Mouse (Mus musculus): ENCODE measurements around the gene Bpifa5.
"Not testable (repeated sequence)": the region's sequence is repeated elsewhere in the genome, so short reads cannot be mapped to it uniquely, and the experiment has no call there.

Bpifa5 gene

DNA sequence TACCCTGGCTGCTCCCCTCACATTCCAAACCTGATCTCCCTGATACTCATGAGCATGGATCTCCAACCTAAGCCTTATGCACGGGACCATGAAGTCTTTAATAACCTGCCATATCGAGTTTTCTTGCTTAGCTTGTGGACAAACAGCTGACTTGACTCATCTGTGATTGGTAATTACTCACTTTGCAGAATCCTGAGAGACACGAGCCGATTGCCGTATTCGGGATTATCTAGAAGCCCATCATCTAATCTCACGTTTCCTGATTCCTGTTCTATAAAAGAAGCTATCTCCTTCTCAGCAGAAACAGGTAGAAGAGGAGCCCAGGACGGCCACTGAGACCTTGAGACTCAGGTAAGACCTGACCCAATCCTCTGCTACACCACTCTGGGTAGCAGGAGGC is at the start of gene Bpifa5:
Bpifa5 (plus strand) TSS at position 301 of the 400 bp plus-strand sequence.
- DNase-seq (ENCODE audit: low spot score in 2 of 2): no peak

DNA sequence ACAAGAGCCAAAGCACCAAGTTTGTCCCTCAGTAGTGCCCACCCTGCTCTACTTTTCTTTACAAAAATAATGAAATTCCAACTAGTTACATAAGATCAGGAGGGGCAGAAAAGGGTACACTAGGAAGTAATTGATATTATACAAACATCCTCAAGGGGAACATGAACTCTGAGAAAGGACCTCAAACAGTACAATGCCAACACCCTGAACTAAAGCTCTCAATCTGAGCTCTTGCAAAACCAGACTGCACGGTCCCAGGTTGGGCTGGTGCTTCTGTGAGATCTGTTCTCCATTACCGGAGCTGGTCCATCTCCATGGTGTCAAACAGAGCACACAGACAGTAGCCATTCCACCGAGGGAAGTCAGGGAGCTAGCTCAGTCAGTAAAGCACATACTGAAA is 45.0 kb upstream of the Bpifa5 start:
- no peak for DNase-seq (ENCODE audit: low spot score in 2 of 2)

DNA sequence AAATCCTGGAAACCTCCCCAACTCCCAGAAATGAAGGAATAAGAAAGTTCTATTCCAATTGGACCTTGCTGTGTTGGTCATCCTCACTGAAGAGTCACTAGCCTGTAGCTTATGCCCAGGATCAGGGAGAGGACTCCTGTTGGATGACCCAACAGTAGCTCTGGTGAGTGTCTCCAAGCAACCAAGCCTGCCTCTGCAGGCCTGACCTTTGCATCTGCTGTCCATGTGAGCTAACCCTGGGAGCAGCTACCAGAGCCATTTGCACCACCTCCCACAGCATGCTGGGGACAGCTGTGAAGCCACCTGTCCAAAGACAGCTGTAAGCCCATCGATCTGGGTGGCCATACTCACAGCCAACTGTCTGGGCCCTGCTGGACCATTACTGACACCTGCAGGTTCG is 32.3 kb upstream of the Bpifa5 start, which contains the start of gene Bpifa3:
Bpifa3 (plus strand) TSS at position 217 of the 400 bp plus-strand sequence.
- DNase-seq (ENCODE audit: low spot score in 2 of 2): no peak

DNA sequence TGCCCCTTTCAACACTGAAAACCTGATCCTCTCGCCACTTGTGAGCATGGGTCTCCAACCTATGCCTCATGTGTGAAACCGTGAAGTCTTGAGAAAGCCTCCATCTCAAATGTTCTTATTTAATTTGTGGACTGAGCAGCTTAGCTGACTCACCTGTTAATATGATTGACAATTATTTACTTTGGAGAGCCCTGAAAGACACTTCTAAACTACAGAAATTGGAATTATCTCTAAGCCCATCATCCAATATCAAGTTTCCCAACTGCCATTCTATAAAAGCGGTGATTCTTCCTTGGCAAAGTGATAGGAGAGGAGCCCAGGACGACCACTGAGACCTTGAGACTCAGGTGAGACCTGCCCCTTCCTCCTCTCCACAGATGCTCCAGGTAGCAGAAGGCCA is 19.8 kb upstream of the Bpifa5 start, which contains the start of gene Bpifa1:
Bpifa1 (plus strand) TSS at position 301 of the 400 bp plus-strand sequence.
- DNase-seq (ENCODE audit: low spot score in 2 of 2): no peak

DNA sequence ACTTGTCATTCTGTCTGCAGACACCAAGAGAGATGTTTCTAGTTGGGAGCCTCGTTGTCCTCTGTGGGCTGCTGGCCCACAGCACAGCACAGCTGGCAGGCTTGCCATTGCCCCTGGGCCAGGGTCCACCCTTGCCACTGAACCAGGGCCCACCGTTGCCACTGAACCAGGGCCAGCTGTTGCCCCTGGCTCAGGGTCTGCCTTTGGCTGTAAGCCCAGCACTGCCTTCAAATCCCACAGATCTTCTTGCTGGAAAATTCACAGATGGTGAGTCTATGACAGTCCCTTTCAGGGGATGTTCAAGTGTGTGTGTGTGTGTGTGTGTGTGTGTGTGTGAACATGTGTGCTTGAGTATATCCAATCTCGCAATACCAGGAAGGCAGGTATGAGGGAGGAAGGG is 18.7 kb upstream of the Bpifa5 start:
- no peak for DNase-seq (ENCODE audit: low spot score in 2 of 2)

DNA sequence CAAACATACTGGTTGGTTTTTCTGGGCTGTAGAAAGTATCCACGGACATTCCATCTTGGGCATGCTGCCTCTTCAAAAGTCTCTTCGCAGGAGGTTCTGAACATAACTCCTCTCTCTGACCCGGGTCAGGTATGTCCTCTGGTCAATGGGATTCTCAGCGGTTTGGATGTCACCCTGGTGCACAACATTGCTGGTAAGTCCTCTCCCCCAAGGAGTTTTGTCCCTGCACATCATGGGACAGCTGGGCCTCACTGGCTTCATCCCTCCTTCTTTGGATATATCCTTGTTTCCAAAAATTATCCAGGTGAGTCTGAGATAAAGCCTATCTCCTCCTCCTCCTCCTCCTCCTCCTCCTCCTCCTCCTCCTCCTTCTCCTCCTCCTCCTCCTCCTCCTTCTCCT is 14.9 kb upstream of the Bpifa5 start:
- no peak for DNase-seq (ENCODE audit: low spot score in 2 of 2)

DNA sequence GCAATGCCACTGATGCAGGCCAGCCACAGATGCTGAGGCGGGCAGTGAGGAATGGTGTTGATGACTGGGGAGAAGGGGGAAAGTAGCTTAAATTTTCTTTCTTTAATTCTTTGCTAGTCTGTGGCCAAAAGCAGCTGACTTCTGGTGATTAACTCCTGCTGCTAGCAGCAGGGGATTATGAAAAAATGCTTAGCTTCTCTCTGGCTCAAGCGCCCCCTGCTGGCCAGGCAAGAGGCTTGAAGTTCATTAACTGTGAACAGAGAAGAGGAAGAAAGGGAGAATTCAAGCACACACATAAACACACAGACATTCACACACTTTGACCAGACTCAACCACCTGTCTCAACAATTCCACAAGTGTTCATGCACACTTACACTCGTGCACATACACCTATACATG is 4.0 kb upstream of the Bpifa5 start:
- DNase-seq (ENCODE audit: low spot score in 2 of 2): no peak

DNA sequence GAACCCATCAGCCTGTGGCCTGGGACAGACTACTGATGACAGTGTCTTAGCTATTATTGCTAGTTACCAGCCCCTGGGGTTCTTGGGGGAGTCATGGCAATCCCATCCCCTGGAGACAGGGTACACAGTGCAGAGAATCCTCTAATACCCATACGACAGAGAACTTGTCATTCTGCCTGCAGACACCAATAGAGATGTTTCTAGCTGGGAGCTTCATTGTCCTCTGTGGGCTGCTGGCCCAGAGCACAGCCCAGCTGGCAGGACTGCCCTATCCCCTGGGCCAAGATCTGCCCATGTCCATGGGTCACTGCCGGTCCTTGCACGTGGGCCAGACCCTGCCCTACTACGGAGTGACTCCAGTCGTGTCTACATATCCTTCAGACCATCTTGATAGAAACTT is 899 bp downstream of the Bpifa5 start:
- no peak for DNase-seq (ENCODE audit: low spot score in 2 of 2)

DNA sequence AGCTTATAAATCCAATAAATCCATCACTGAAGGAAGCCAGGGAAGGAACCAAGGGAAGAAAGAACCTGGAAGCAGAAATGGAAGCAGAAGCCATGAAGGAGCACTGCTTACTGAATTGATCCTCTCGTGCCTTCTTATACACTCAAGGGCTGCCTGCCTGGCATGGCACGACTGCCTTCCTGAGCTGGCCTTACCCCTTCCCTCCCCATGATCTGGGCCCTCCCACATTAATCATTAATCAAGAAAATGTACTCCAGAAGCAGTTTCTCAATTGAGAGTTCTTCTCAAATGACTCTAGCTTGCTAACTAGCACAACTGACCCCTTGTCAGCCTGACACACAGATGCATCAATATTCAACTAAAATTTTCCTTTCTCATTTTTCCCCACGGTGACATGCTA is 6.8 kb downstream of the Bpifa5 start:
- DNase-seq (ENCODE audit: low spot score in 2 of 2): no peak

DNA sequence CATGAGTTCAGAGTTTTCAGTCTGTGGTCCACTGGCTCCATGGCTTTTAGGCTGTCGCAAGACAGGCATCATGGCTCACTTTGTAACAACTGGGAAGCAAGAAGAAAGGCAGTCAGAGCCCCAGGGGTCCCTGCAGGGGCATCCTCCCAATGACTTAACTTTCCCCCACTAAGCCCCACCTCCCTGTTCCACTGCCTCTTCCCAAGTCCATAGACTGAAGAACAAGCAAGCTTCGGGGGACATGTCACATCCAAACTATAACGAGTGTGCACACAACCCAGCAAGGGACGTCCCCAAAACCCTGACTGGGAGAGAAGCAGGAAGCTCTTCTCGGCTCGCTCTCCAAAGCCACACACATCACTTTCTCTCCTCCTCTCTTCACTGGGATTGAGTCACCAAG is 9.2 kb downstream of the Bpifa5 start:
- DNase-seq (ENCODE audit: low spot score in 2 of 2): no peak

DNA sequence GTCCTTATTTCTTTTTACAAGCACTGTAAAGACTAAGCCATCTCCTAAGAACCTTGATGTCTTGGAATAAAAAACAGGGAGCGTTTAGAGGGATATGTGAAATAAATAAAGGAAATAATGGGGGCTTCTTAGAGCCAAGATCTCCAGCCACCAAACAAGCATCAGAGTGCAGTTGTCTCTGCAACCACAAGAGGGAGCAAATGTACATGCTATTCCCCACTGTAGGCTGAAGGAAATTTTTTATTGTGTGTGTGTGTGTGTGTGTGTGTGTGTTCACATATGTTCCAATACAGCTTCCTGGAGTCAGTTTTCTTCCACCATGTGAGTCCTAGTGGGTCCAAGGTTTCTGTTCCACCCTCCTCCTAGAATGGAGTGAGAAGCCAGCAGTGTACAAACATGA is 10.9 kb downstream of the Bpifa5 start:
- DNase-seq (ENCODE audit: low spot score in 2 of 2): peak in 1 of 2 experiments; percentile 12

DNA sequence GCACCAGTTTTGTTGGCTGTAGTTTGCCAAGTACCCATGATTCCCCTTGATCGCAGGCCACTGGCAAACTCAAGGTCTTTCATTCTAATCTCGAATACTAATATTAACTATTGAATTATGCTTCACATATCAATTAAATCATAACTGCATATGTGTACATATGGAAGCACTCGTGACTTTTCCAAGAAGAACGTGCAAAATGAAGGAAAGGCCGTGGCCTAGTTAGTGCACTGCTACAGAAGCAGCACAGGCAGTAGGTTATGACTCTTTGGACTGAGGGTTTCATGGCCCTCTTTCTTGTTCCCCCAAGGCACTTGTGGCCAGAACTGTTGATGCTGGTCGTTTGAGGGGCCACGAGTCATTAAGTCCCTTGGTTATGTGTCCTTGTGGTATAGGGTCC is 19.5 kb downstream of the Bpifa5 start:
- not testable (repeated sequence) for DNase-seq (ENCODE audit: low spot score in 2 of 2)

DNA sequence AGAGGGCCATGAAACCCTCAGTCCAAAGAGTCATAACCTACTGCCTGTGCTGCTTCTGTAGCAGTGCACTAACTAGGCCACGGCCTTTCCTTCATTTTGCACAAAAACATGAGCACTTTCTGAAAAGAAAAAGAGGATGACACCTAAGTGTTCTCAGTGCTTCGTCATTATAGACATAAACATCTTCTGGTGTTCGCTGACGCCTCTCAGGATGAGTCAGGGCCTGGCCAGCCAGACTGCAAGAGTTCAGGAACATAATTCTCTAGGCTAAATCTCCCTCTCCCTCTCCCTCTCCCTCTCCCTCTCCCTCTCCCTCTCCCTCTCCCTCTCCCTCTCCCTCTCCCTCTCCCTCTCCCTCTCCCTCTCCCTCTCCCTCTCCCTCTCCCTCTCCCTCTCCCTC is 20.7 kb downstream of the Bpifa5 start:
- DNase-seq (ENCODE audit: low spot score in 2 of 2): not testable (repeated sequence)

DNA sequence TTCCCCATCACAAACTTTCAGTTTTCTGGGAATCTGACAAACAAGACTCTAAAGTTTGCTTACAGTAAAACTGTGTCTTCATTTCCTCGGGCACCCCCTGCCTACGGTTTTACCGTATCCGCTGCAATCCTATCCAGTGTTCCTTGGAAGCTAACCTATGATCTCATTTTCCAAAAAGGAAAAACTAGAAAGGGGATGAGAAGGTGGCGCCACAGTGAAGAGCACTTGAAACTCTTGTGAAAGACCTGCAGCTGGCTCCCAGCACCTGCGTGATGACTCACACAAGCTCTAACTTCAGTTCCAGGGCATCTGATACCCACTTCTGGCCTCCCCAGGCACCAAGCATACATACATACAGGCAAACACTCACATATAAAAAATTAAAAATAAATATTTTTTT is 22.9 kb downstream of the Bpifa5 start:
- DNase-seq (ENCODE audit: low spot score in 2 of 2): no peak

DNA sequence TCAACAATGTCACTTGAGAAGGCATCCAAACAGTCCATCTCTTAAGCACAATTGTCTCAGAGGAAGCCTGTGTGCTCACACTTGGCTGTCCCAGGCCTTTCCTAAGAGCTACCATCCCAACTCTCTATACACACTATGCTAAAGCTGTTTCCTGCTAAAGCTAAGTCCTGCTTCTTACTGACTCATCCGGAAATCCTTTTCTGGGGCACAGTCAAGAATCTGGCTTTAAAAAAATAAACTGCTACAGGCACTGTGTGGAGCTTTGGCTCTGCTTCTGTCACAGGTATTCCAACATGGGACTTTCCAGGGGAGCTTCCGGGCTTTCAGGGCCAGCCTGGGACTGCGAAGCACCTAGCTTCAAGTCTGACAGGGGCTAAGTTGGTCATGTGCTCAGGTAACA is 23.3 kb downstream of the Bpifa5 start:
- no peak for DNase-seq (ENCODE audit: low spot score in 2 of 2)

DNA sequence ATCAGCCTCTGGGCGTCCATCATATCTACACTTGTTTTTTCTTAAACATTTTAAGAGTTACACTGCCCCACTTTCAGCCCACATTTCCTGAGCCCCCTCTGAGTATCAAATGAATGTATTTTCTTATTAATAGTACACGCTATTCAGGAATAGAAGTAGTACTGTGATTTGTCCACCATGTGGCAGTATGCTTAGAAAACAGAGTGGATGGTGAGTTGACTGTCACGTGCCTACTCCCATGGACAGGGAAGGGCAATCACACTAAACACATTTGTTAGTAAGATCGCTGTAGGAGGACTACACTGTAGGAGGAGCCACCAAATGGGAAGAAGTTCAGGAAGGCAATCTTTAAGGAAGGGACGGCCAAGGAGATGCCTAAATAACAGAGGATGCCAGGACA is 25.1 kb downstream of the Bpifa5 start:
- no peak for DNase-seq (ENCODE audit: low spot score in 2 of 2)

DNA sequence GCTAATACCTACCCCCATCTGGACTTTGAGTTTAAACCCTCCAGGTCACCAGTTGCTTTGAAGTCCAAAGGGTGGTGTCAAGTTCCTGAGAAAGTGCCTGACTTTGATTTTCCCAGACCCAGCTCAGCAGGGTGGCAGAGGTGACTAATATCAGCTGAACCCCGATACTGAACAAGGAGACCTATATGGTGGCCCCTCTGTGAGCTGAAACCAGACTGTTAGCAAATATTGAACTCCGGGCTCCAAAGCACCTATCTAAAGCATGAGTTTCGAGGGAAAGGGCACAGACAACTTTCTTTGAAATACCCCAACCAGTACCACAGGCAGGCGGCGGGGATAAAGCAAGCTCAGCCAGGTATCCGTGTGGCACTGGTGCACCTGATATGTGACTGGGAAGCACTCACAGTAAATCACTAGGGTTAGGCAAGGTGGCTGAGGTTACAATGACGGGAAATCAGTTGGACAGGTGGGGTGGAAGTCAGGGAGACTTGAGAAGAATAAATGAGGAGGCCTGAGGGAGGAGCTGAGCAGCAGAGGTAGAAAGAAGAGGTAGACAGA is 27.5 kb downstream of the Bpifa5 start:
- no peak for DNase-seq (ENCODE audit: low spot score in 2 of 2)

DNA sequence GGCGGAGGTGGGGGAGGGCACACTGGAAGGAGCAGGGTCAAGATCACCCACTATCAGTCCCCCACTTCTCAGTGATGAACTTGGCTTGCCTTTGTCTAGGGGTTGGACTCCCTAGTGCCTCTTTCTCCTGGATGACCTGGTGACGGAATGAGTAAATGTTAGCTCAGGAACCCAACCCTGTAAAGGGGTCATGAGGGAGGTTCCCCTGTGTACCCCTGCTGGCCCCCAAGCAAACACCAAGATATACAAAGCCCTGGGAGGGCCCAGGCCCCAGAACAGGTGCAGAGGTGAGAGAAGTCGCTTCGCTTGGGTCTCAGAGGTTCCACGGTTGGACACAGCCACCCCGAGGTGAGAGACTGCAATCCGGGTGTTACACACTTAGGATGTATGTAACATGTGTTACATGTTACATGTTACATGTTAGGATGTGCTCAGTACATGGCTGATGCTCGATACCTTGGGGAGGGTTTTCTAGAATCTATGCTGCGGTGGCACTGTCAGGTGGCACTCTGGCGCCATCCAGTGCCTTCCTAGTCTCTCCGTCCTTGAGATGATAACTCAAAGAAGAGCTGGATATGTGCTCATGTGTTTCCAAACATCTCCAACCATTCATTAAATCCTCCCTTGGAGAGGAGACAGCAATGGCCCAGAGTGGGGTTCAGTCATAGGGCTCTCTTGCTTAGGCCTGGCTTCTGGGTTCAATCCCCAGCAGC is 28.3 kb downstream of the Bpifa5 start, which contains the start of gene Bpifb1:
Bpifb1 (plus strand) TSS at position 273 of the 713 bp plus-strand sequence.
- DNase-seq (ENCODE audit: low spot score in 2 of 2): no peak

DNA sequence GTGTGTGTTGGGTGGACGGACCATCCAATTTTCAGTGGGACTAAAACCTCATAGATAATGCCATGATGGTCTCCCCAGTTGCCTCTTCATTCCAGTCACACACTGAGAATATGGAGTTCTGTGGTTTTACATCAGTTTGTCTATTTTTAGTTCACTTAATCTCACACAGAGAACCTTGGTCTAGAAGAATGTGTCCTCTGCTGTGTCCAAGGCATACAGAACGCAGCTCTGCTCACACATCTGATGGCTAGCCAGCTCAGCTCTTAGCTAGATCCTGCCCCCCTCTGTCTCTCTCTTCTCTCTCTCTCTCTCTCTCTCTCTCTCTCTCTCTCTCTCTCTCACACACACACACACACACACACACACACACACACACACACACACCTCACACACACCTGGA is 29.7 kb downstream of the Bpifa5 start:
- peak in 1 of 2 experiments; percentile 11 for DNase-seq (ENCODE audit: low spot score in 2 of 2)

DNA sequence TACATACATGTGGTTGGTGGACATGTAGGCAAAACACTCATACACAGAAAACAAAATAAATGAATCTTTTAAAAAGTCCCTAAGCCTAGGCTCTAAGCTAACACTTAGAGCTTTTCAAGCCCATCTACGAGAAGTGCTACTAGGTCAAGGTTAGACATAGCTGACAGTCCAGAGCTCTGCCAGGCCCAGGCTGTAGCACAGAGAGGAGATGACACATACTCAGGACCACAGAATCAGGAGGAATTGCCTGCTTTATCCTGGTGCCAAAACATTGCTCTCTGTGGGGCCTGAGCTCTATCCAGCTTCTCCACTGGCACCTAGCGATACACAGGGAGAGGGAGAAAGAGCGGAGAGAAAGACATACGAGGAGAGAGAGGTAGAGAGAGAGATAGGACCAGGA is 30.7 kb downstream of the Bpifa5 start:
- no peak for DNase-seq (ENCODE audit: low spot score in 2 of 2)

DNA sequence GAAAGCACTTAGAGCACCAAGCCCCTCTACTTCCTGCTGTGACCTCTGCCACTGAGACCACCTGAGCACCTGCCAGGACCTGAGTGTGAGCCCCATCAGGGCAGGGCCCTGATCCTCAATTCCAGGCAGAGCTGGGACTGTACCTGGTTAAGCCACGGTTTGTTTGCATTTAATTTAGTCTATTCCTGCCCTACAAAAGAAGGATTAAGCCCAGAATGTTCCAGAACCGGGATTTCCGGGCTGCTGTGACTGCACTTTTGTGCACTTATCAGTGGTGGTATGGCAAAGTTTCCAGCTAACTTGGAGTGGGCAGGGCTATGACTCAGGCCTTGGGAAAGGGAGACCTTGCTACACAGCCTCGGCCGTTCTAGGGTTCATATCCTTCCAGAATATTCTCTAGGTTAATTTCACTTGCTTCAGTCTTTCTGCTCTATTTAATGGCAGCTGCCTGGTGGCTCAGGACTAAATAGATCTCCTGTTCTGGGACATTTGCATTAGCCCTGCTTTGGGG is 31.6 kb downstream of the Bpifa5 start:
- no peak for DNase-seq (ENCODE audit: low spot score in 2 of 2)

DNA sequence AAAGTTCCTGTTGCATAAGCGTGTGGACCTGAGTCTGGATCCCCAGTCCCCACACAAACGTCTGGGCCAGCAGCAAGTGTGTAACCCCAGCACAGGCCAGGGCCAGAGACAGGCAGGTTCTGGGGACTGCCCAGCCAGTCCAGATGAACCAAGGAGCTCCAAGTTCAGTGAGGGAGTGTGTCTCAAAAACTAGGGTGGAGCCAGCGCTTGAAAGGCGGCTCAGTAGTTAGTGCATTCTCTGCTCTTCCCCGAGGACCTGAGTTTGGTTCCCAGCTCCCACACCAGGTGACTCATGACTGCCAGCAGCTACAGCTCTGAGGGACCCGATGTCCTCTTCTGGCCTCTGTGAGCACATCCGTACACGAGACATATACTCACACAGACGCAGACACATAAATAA is 34.6 kb downstream of the Bpifa5 start:
- DNase-seq (ENCODE audit: low spot score in 2 of 2): no peak

DNA sequence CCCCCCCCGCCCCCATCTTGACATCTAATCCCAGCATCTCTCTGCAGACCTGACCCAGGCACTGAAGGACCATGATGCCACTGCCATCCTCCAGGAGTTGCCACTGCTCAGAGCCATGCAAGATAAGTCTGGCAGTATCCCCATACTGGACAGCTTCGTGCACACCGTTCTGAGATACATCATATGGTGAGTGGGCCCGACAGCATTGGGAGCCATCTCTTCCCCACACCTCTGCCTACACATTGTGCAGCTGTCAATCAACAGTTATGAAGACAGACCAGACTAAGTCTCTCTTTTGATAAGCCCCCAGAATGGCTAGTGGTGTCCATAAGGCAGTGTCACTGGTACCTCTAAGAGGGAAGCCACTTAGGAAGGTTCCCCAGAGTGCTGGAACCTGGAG is 42.2 kb downstream of the Bpifa5 start:
- DNase-seq (ENCODE audit: low spot score in 2 of 2): no peak

All from heart, adult 9 months (tissue).